Mouse (Mus musculus) liver, embryonic 13.5 days (tissue): ENCODE results near the gene Azin2. TPM values are rescaled to one million over a fixed set of nuclear protein-coding genes. Genes with fewer than 3 reads are reported as not detected.

Source experiments
- ATAC-seq: fragments of 200-750 bp; cut with Nextera tagmentation; 2 replicates; pipeline ENCODE4 v1.8.0; 2017; ENCODE audit warnings: low read depth, mild to moderate bottlenecking, moderate number of reproducible peaks, moderate library complexity
- DNase-seq: peaks from one replicate; pipeline ENCODE4 v3.0.0; 2022
- H3K27ac ChIP-seq: fragments of 300-500 bp; sonication (generic); 2 replicates; pipeline ENCODE4 v1.5.1; 2015; ENCODE audit warnings: moderate library complexity, mild to moderate bottlenecking, inconsistent platforms
- H3K27me3 ChIP-seq: fragments of 300-500 bp; sonication (generic); 2 replicates; pipeline ENCODE4 v1.6.1; 2015; ENCODE audit warnings: mild to moderate bottlenecking, inconsistent platforms
- H3K36me3 ChIP-seq: fragments of 300-500 bp; sonication (generic); 2 replicates; pipeline ENCODE4 v1.6.1; 2015; ENCODE audit warnings: mild to moderate bottlenecking, inconsistent platforms
- H3K4me1 ChIP-seq: fragments of 300-500 bp; sonication (generic); replicated peaks from 2 replicates; pipeline ENCODE4 v1.6.1; 2015; ENCODE audit warnings: inconsistent platforms
- H3K4me2 ChIP-seq: fragments of 300-500 bp; sonication (generic); 2 replicates; pipeline ENCODE4 v1.6.1; 2015; ENCODE audit warnings: inconsistent platforms, mild to moderate bottlenecking, moderate library complexity
- H3K4me3 ChIP-seq: fragments of 300-500 bp; sonication (generic); replicated peaks from 2 replicates; pipeline ENCODE4 v1.5.1; 2015; ENCODE audit warnings: mild to moderate bottlenecking, inconsistent platforms
- H3K9ac ChIP-seq: fragments of 300-500 bp; sonication (generic); 2 replicates; pipeline ENCODE4 v1.6.1; 2015; ENCODE audit warnings: mild to moderate bottlenecking, inconsistent platforms
- H3K9me3 ChIP-seq: fragments of 300-500 bp; sonication (generic); replicated peaks from 2 replicates; pipeline ENCODE4 v1.6.1; 2016; ENCODE audit warnings: inconsistent platforms
- WGBS: fragments of 180-500 bp; shearing (Covaris S2); methylation state at CpG from one replicate; pipeline ENCODE4 v1.1.7; 2015; ENCODE audit not compliant: insufficient replicate concordance; 5-methylcytosine and 5-hydroxymethylcytosine counted together
- polyA plus RNA-seq: library from polyadenylated mRNA; unstranded; fragments of >200 nt; fragmentation: Nextera tagmentation; extraction: Ambion mirVana; gene quantifications from 2 replicates; pipeline ENCODE4 v1.2.1, GENCODE M21; 2015

Gene Azin2
- polyA plus RNA-seq, 1 experiment from 2014 or later, result 1.2 TPM

DNA sequence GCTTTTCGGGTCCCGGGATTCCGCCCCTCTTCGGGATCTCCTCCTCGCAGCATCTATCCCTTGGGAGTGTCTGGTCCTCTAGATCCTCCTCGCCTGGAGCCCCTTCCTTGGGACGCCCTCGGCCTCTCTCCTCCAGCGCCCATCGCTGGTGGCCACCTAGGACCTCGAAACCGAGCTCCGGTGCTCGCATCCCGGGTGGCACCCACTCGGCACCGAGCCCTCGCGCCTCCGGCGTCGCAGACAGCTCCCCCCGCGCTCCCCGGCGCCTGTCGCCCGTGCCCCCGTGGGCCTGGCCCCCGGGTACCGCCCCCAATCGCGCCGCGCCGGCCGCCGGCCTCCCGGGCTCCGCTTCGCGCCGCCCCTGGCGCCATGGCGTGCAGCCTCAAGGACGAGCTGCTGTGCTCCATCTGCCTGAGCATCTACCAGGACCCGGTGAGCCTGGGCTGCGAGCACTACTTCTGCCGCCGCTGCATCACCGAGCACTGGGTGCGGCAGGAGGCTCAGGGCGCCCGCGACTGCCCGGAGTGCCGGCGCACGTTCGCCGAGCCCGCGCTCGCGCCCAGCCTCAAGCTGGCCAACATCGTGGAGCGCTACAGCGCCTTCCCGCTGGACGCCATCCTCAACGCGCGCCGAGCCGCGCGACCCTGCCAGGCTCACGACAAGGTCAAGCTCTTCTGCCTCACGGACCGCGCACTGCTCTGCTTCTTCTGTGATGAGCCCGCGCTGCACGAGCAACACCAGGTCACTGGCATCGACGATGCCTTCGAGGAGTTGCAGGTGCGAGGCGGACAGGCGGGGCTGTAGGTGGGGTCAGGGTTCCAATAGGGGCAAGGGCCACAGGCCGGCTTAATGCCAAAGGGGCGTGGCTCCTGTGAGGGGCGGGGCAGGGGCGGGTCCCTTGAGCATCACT, 78.2 kb downstream of the Azin2 start:
- peak; percentile 9 for DNase-seq

DNA sequence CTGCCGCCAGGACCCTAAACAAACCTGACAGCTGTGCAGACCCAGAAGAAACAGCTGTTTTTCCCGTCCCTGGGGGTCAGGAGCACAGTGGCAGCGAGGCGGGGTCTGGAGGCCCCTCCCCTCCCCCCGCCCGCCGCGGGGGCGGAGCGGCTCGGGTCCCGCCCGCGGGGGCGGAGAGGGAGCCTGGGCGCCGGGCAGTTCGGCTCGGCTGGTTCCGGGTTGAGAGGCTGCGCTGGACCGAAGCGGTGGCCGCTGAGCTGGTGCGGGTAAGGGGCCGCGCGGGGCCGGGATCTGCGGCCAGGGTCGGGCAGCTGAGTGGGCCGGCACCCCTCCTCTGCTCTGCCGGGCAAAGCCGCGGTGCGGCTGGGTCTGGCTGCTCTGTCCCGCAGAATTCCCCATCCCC, 78.9 kb downstream of the Azin2 start, which contains the start of gene Trim62:
Gene Trim62, plus strand, starts transcription at position 202 of the 403 bp plus-strand sequence.
- Histone ChIP-seq H3K9me3 (no peaks in the 10 kb centered on the region), H3K4me1 (peaks cover 15% of the 10 kb centered on the region), H3K36me3 (no peaks in the 10 kb centered on the region), H3K27ac (no peak within 1 kb of the TSS), H3K4me3 (peak within 1 kb of the TSS; percentile 64), H3K27me3 (peaks cover 89% of the 10 kb centered on the region), H3K4me2 (peak within 1 kb of the TSS; percentile 92), H3K9ac (peak within 1 kb of the TSS; percentile 56)
- WGBS, result under 1% methylated on average over 36 of the region's 37 CpGs
- ATAC-seq (peak; percentile 50), DNase-seq (peak; percentile 9)

More for the DNA sequence above, 78.2 kb downstream of the Azin2 start:
- Histone ChIP-seq H3K4me3 (peak overlapping the region; percentile 64), H3K27ac (no peak overlapping the region), H3K4me1 (peaks cover 15% of the 10 kb centered on the region), H3K4me2 (peak overlapping the region; percentile 92), H3K36me3 (no peaks in the 10 kb centered on the region), H3K9ac (peak overlapping the region; percentile 56), H3K9me3 (no peaks in the 10 kb centered on the region), H3K27me3 (peaks cover 85% of the 10 kb centered on the region)
- WGBS, result 1% methylated on average over 86 of the region's 94 CpGs
- peak; percentile 50 for ATAC-seq

Other genes with a start within 250 kb of the Azin2 start
- not detected in 2 replicates for gene A3galt2, start 207.1 kb downstream of the Azin2 start, polyA plus RNA-seq
- gene Zfp362, start 156.4 kb downstream of the Azin2 start, polyA plus RNA-seq, result 7.1 and 7.3 TPM in 2 replicates
- gene Trim62, start 78.9 kb downstream of the Azin2 start, polyA plus RNA-seq, result 0.30 and 0.35 TPM in 2 replicates
- gene Ak2, start 29.5 kb upstream of the Azin2 start, polyA plus RNA-seq, result 182 and 189 TPM in 2 replicates
- gene Rnf19b, start 95.8 kb upstream of the Azin2 start, polyA plus RNA-seq, result 4.8 and 5.9 TPM in 2 replicates
- 1.9 and 2.1 TPM in 2 replicates for gene Tmem54, start 143.1 kb upstream of the Azin2 start, polyA plus RNA-seq
- 0.92 and 1.2 TPM in 2 replicates for gene Hpca, start 159.6 kb upstream of the Azin2 start, polyA plus RNA-seq
- gene Fndc5, start 174.6 kb upstream of the Azin2 start, polyA plus RNA-seq, result 1.1 TPM in 2 replicates
- gene S100pbp, start 227.3 kb upstream of the Azin2 start, polyA plus RNA-seq, result 5.8 and 7.4 TPM in 2 replicates
- 69.9 and 78.8 TPM in 2 replicates for gene Yars, start 227.3 kb upstream of the Azin2 start, polyA plus RNA-seq